Mouse (Mus musculus) liver, embryonic 15.5 days (tissue): ENCODE results near the gene Slc34a3. TPM values are rescaled to one million over a fixed set of nuclear protein-coding genes. Genes with fewer than 3 reads are reported as not detected.

ENCODE experiments used
- ATAC-seq: fragments of 200-750 bp; cut with Nextera tagmentation; 2 replicates; pipeline ENCODE4 v1.8.0; 2017; ENCODE audit warnings: moderate number of reproducible peaks, mild to moderate bottlenecking, moderate library complexity; ENCODE audit not compliant: insufficient read depth
- H3K27ac ChIP-seq: fragments of 300-500 bp; sonication (generic); replicated peaks from 2 replicates; pipeline ENCODE4 v1.5.1; 2015; ENCODE audit warnings: mild to moderate bottlenecking, inconsistent platforms
- H3K27me3 ChIP-seq: fragments of 300-500 bp; sonication (generic); 2 replicates; pipeline ENCODE4 v1.6.1; 2015; ENCODE audit warnings: mild to moderate bottlenecking, inconsistent platforms
- H3K36me3 ChIP-seq: fragments of 300-500 bp; sonication (generic); replicated peaks from 2 replicates; pipeline ENCODE4 v1.6.1; 2015; ENCODE audit warnings: moderate library complexity, mild to moderate bottlenecking, inconsistent platforms
- H3K4me1 ChIP-seq: fragments of 300-500 bp; sonication (generic); replicated peaks from 2 replicates; pipeline ENCODE4 v1.6.1; 2015; ENCODE audit warnings: inconsistent platforms
- H3K4me2 ChIP-seq: fragments of 300-500 bp; sonication (generic); 2 replicates; pipeline ENCODE4 v1.6.1; 2015; ENCODE audit warnings: moderate library complexity, mild to moderate bottlenecking, inconsistent platforms
- H3K4me3 ChIP-seq: fragments of 300-500 bp; sonication (generic); replicated peaks from 2 replicates; pipeline ENCODE4 v1.5.1; 2015; ENCODE audit warnings: mild to moderate bottlenecking, inconsistent platforms
- H3K9ac ChIP-seq: fragments of 300-500 bp; sonication (generic); 2 replicates; pipeline ENCODE4 v1.6.1; 2015; ENCODE audit warnings: moderate library complexity, mild to moderate bottlenecking, inconsistent platforms
- H3K9me3 ChIP-seq: fragments of 300-500 bp; sonication (generic); replicated peaks from 2 replicates; pipeline ENCODE4 v1.6.1; 2016; ENCODE audit warnings: inconsistent platforms
- WGBS: fragments of 180-500 bp; shearing (Covaris S2); methylation state at CpG from one replicate; pipeline ENCODE4 v1.1.7; 2015; ENCODE audit warnings: mixed read lengths; ENCODE audit not compliant: insufficient replicate concordance; 5-methylcytosine and 5-hydroxymethylcytosine counted together
- polyA plus RNA-seq: library from polyadenylated mRNA; unstranded; fragments of >200 nt; fragmentation: Nextera tagmentation; extraction: Ambion mirVana; gene quantifications from 2 replicates; pipeline ENCODE4 v1.2.1, GENCODE M21; 2015

Gene Slc34a3
- polyA plus RNA-seq, 1 experiment from 2014 or later = not detected

DNA sequence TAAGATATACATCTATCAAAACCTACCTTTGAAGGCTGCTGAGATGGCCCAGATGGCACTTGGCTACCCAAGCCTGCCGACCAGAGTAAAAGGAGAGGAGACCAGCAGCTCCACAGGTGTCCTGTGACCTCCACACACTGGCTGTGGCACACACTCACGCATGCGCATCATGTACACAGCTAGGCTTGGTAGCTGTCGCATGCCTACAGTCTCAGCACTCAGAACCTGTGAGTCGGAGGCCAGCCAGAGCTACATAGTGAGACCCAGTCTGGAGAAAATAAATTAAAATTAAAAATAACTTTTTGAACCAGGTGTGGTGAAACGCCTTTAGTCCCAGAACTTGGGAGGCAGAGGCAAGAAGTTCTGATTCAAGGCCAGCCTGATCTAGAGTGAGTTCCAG is 46.3 kb downstream of the Slc34a3 start:
- peaks cover 50% of the 10 kb centered on the region for H3K27me3 ChIP-seq
- H3K4me3 ChIP-seq = no peak overlapping the region
- no peaks in the 10 kb centered on the region for H3K9me3 ChIP-seq
- no peaks in the 10 kb centered on the region for H3K36me3 ChIP-seq
- no peak for ATAC-seq
- 74% methylated on average over 6 of the region's 6 CpGs for WGBS
- H3K9ac ChIP-seq = no peak overlapping the region
- H3K27ac ChIP-seq = no peak overlapping the region
- H3K4me2 ChIP-seq = no peak overlapping the region
- H3K4me1 ChIP-seq = peaks cover 28% of the 10 kb centered on the region

- no peak overlapping the region for H3K9ac ChIP-seq
- peak overlapping the region; percentile 53 for H3K4me3 ChIP-seq
- 32% methylated on average over 5 of the region's 5 CpGs for WGBS
These were observed 47.6 kb downstream of the Slc34a3 start for GRCm38 (mm10) chr2:25186575-25186930.

DNA sequence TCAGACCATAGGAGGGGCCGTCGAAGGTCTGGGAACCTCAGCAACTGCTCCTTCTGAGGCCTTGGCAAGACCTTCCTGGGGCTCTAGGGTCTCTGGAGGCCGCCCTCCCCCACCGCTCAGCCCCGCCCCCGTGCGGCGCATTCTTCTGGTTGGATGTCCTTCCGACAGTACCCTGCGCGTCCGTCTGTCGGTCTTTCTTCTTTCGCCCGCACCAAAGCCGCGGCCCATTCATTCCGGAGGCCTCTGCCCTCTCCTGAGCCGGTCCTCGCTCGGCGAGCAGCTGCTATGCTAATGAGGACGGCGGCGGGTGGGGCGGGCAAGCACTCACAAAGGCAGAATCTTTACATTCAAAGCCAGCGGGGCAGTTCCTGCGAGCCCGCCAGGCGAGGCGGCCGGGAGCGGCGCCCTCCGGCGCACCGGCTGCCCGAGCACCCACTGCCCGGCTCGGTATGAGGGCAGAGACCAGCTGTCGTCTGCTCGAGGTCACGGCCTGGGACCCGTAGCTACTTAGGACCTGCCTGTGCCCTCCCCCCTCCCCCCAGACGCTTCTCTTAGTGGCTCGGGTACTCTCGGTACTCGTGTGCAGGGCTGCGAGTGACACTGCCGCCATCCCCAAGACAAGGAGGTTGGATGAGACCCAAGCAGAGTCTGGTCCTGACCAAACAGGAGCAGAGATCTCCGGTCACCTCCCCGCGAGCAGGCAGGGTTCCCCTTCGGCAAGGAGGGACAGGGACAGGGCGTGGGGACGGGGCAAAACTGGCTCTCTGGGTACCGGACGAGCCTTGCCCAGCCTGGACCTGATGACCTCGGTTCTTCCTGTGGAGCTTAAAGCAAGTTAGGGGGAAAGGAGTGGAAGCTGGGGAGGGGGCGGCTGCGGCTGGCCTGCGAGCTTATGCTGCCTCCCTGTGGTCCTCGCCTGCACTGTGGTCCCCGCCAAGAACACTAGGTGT is 48.3 kb downstream of the Slc34a3 start:
- ATAC-seq = no peak
- Histone ChIP-seq H3K27me3 (peaks cover 68% of the 10 kb centered on the region), H3K4me2 (peak overlapping the region; percentile 84), H3K27ac (no peak overlapping the region), H3K9me3 (no peaks in the 10 kb centered on the region), H3K4me1 (peaks cover 45% of the 10 kb centered on the region), H3K9ac (peak overlapping the region; percentile 35; the same call in 1 of the 2 replicates), H3K36me3 (no peaks in the 10 kb centered on the region), H3K4me3 (peak overlapping the region; percentile 53)
- 2% methylated on average over 64 of the region's 64 CpGs for WGBS

More at GRCm38 (mm10) chr2:25186575-25186930, 47.6 kb downstream of the Slc34a3 start:
- Histone ChIP-seq H3K36me3 (no peaks in the 10 kb centered on the region), H3K27ac (no peak overlapping the region), H3K4me1 (peaks cover 38% of the 10 kb centered on the region), H3K27me3 (peaks cover 62% of the 10 kb centered on the region), H3K9me3 (no peaks in the 10 kb centered on the region), H3K4me2 (peak overlapping the region; percentile 84)
- ATAC-seq = 0 out of 2 replicates have a peak, but pooled peaks have one; percentile 12

DNA sequence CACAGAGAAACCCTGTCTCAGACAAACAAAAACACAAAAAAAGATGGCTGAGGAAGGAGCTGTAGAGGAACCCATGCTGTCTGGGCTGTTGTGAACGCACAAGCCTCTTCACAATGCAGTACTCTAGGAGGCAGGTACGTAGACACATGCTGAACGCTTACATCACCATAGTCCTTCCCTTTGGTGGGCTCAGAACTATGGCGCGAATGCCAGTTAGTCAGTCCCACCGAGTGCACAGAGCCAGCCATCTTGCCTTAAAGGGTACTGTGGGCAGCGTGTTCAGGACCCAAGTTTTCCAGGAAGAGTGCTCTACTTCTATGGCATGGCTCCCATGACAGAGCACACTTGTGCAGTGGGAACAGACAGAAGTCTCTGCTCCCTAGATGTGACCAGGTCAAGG is 49.7 kb downstream of the Slc34a3 start:
- H3K4me3 ChIP-seq = no peak overlapping the region
- peaks cover 54% of the 10 kb centered on the region for H3K4me1 ChIP-seq
- no peak overlapping the region for H3K27ac ChIP-seq
- H3K9me3 ChIP-seq = no peaks in the 10 kb centered on the region
- WGBS = 81% methylated on average over 7 of the region's 7 CpGs
- peaks cover 82% of the 10 kb centered on the region for H3K27me3 ChIP-seq
- H3K9ac ChIP-seq = no peak overlapping the region
- H3K36me3 ChIP-seq = no peaks in the 10 kb centered on the region
- no peak for ATAC-seq
- H3K4me2 ChIP-seq = no peak overlapping the region

DNA sequence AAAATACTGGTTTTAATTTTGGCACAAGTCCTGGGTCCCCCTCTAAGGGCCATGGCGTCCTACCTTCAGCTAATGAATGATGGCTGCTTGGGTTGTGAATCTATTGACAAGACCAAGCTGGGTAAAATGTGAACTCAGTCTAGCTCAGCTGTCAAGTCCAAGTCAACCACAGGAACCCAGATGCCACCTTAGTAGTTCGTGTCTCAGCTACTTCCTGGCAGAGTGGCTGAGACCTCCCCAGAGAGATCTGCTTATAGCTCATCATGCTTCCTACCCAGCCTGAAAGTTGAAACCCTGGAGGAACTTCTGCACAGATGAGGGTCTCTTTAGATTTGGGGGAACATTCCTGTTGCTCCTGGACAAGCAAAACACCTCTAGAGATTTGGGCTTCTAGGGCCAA is 50.8 kb downstream of the Slc34a3 start:
- H3K4me1 ChIP-seq = peaks cover 60% of the 10 kb centered on the region
- no peak for ATAC-seq
- no peak overlapping the region for H3K4me3 ChIP-seq
- no peaks in the 10 kb centered on the region for H3K36me3 ChIP-seq
- H3K4me2 ChIP-seq = no peak overlapping the region
- peaks cover 94% of the 10 kb centered on the region for H3K27me3 ChIP-seq
- 51% methylated on average over 2 of the region's 2 CpGs for WGBS
- no peaks in the 10 kb centered on the region for H3K9me3 ChIP-seq
- H3K27ac ChIP-seq = no peak overlapping the region
- no peak overlapping the region for H3K9ac ChIP-seq

GRCm38 (mm10) chr2:25182664-25183063 is 51.5 kb downstream of the Slc34a3 start:
- no peak for ATAC-seq
- peak overlapping the region; percentile 71 for H3K4me3 ChIP-seq
- WGBS = 32% methylated on average over 6 of the region's 6 CpGs
- H3K4me1 ChIP-seq = peaks cover 67% of the 10 kb centered on the region
- peak overlapping the region; percentile 99 for H3K4me2 ChIP-seq
- no peaks in the 10 kb centered on the region for H3K36me3 ChIP-seq
- H3K27me3 ChIP-seq = peaks cover 99% of the 10 kb centered on the region
- H3K9ac ChIP-seq = no peak overlapping the region
- no peaks in the 10 kb centered on the region for H3K9me3 ChIP-seq
- H3K27ac ChIP-seq = no peak overlapping the region

- Histone ChIP-seq H3K27me3 (peaks cover 97% of the 10 kb centered on the region), H3K4me1 (peaks cover 68% of the 10 kb centered on the region), H3K4me2 (peak overlapping the region; percentile 99), H3K36me3 (no peaks in the 10 kb centered on the region), H3K9me3 (no peaks in the 10 kb centered on the region), H3K9ac (peak overlapping the region; percentile 72), H3K27ac (peak overlapping the region; percentile 87), H3K4me3 (peak overlapping the region; percentile 71)
- no peak for ATAC-seq
- WGBS = 1% methylated on average over 17 of the region's 17 CpGs
These were observed 52.2 kb downstream of the Slc34a3 start for GRCm38 (mm10) chr2:25181891-25182397.

DNA sequence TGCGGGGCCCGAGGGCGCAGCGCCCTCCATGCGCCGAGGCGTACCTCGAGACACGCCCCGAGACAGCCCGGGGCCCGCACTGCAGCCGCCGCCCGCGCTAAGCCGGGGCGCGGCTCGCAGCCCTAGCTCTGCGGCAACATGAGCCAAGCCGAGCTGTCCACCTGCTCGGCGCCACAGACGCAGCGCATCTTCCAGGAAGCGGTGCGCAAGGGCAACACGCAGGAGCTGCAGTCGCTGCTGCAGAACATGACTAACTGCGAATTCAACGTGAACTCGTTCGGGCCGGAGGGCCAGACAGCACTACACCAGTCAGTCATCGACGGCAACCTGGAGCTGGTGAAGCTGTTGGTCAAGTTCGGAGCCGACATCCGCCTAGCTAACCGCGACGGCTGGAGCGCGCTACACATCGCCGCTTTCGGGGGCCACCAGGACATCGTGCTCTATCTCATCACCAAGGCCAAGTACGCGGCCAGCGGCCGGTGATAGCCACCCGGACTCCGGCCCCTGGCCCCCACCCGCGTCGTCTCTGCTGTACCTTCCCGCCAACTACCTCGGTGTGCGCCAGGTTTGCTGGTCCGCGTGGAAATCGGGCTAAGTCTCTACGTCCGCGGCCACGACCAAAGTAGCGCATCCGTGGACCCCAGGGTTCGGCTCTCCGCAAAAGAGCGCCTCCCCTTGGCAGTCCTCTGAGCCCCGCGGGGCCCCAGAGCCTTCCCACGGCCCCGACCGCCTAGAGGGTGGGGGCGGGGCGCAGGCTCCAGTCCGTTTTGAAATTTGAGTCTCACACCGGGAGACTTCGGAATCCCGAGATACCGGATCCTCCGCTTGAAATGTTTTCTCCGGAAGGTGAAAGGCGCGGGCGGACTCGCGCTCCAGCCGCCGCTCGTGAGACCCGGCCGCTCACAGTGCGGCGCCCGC is 52.9 kb downstream of the Slc34a3 start:
- peak overlapping the region; percentile 87 for H3K27ac ChIP-seq
- peak; percentile 85 for ATAC-seq
- peak overlapping the region; percentile 72 for H3K9ac ChIP-seq
- H3K9me3 ChIP-seq = no peaks in the 10 kb centered on the region
- H3K27me3 ChIP-seq = peaks cover 96% of the 10 kb centered on the region
- H3K4me2 ChIP-seq = peak overlapping the region; percentile 99
- H3K36me3 ChIP-seq = no peaks in the 10 kb centered on the region
- peaks cover 64% of the 10 kb centered on the region for H3K4me1 ChIP-seq
- H3K4me3 ChIP-seq = peak overlapping the region; percentile 71
- WGBS = under 1% methylated on average over 100 of the region's 100 CpGs

- no peaks in the 10 kb centered on the region for H3K36me3 ChIP-seq
- H3K4me3 ChIP-seq = peak within 1 kb of the TSS; percentile 71
- H3K4me1 ChIP-seq = peaks cover 64% of the 10 kb centered on the region
- H3K9me3 ChIP-seq = no peaks in the 10 kb centered on the region
- H3K9ac ChIP-seq = peak within 1 kb of the TSS; percentile 72
- peak; percentile 81 for ATAC-seq
- peak within 1 kb of the TSS; percentile 99 for H3K4me2 ChIP-seq
- H3K27ac ChIP-seq = peak within 1 kb of the TSS; percentile 87
- under 1% methylated on average over 35 of the region's 35 CpGs for WGBS
- H3K27me3 ChIP-seq = peaks cover 89% of the 10 kb centered on the region
These were observed 53.7 kb downstream of the Slc34a3 start, which contains the start of gene Nrarp for GRCm38 (mm10) chr2:25180478-25180903. TSS of gene Nrarp (plus strand) at chr2:25180758.

- 58% methylated on average over 15 of the region's 15 CpGs for WGBS
- Histone ChIP-seq H3K4me2 (peak overlapping the region; percentile 99), H3K27ac (no peak overlapping the region), H3K27me3 (peaks cover 81% of the 10 kb centered on the region), H3K9ac (no peak overlapping the region), H3K9me3 (no peaks in the 10 kb centered on the region), H3K36me3 (no peaks in the 10 kb centered on the region), H3K4me1 (peaks cover 64% of the 10 kb centered on the region), H3K4me3 (peak overlapping the region; percentile 71; the same call in 1 of the 2 replicates)
- ATAC-seq = no peak
These were observed 54.5 kb downstream of the Slc34a3 start for GRCm38 (mm10) chr2:25179566-25180217.
